Mouse (Mus musculus): ENCODE data around the gene Dtl. TPM values are rescaled to one million over a fixed set of nuclear protein-coding genes. Genes with fewer than 3 reads are reported as not detected.
"Not testable (repeated sequence)": the region's sequence is repeated elsewhere in the genome, so short reads cannot be mapped to it uniquely, and the experiment has no call there.

Dtl gene
- polyA plus RNA-seq, 1 experiment from 2014 or later: 2.0 TPM

DNA sequence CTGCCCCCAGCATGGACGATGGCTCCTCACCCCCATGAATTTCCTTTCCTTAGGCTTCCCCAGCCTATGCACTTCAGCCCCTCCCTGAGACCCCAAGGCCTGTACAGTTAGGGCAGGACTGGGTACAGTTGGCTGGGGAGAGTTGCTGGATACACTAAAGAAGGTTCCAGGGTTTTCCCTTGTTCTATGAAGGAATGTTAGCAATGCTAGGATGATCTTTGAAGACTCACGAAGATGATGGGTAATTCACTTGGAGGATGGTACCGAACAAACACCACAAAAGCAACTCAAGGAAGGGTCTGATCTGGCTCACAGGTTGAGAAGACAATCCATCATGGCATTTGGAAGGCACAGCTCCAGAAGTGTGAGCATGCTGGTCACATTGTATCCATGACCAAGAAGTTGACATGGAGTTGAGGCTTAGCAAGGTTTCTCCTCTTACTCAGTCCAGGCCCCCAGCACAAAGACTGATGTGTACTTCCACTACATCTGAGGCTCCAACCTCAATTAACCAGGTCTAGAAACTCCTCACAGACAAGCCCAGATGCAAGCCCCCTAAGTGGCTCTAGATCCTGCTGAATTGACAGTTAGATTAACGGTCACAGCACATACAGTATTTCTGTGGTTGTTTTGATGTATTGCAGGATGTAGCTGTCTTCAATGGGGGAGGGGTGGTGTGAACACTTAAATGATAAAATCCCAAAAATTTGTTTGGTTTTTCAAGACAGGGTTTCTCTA, 55.8 kb downstream of the Dtl start:
- Histone ChIP-seq H3K4me3 (ENCODE audit: inconsistent target) (no peak overlapping the region), H3K27ac (no peak overlapping the region), H3K79me2 (ENCODE audit: inconsistent target) (no peaks in the 10 kb centered on the region), H3K36me3 (ENCODE audit: inconsistent target) (no peaks in the 10 kb centered on the region)
- WGBS (ENCODE audit: missing documents): 82% methylated on average over 4 of the region's 4 CpGs

DNA sequence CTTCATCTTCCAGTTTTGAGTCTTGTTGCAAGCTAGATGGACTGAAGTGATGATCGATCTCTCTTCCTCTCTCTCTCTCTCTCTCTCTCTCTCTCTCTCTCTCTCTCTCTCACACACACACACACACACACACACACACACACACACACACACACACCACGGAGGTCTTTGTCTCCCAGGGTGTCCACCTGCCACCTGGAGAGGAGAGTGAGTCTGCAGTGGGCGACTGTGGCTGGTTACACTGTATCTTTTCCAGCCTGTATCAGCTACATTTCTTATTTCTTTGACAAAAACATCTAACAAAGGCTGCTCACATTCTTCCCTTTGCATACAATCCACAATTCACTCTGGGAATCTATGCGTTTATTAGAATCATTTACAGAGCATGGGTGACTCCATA, 56.4 kb downstream of the Dtl start:
- Histone ChIP-seq H3K27ac (no peak overlapping the region), H3K79me2 (ENCODE audit: inconsistent target) (no peaks in the 10 kb centered on the region), H3K36me3 (ENCODE audit: inconsistent target) (no peaks in the 10 kb centered on the region), H3K4me3 (ENCODE audit: inconsistent target) (no peak overlapping the region)
- 89% methylated on average over 4 of the region's 4 CpGs for WGBS (ENCODE audit: missing documents)

DNA sequence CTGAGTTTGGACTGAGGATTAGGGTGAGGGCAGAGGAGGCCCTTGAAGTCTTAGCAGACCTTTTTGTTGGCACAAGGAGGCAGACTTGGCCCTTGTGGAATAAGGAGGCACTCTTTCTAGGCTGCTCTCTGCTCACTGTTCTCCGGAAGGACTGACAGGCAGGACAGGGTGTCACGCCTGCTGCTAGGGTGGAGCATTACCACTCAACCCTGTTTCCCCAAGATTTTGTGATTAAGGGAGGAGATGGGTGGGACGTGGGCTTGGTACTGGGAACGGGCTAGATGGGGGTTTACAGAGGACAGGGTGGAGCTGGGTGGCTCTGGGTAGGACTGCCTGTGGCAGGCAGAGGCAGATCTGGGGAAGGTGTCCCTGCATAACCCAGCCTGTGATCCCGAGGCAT, 57.4 kb downstream of the Dtl start:
- no peaks in the 10 kb centered on the region for H3K36me3 ChIP-seq (ENCODE audit: inconsistent target)
- WGBS (ENCODE audit: missing documents): 78% methylated on average over 5 of the region's 5 CpGs
- H3K4me3 ChIP-seq (ENCODE audit: inconsistent target): no peak overlapping the region
- H3K27ac ChIP-seq: no peak overlapping the region
- H3K79me2 ChIP-seq (ENCODE audit: inconsistent target): no peaks in the 10 kb centered on the region

DNA sequence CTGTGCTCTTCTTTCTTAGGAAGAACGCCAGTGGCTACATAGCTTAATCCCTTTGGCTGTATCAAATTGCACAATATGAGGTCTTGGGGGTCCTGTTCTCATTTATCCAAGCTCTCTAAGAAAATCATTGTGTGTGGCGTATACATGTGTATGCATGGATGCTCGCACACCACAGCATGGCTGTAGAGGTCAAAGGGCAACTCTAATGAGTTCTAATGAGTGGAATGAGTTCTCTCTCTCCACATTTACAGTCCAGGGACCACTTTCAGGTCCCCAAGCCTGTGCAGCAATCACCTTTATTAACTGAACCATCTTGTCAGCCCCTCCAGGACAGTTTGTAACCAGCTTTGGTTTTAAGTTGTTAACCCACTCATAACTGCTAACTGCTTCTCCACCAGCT, 58.3 kb downstream of the Dtl start:
- Histone ChIP-seq H3K36me3 (ENCODE audit: inconsistent target) (no peaks in the 10 kb centered on the region), H3K79me2 (ENCODE audit: inconsistent target) (no peaks in the 10 kb centered on the region), H3K27ac (no peak overlapping the region), H3K4me3 (ENCODE audit: inconsistent target) (no peak overlapping the region)
- WGBS (ENCODE audit: missing documents): 90% methylated on average over 3 of the region's 3 CpGs

DNA sequence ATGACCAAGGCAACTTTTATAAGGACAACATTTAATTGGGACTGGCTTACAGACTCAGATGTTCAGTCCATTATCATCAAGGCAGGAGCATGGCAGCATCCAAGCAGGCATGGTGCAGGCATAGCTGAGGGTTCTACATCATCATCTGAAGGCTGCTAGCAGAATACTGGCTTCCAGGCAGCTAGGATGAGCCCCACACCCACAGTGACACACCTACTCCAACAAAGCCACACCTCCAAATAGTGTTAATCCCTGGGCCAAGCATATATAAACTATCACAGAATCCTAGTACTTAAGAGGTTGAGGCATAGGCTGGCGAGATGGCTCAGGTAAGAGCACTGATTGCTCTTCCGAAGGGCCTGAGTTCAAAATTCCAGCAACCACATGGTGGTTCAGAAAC, 59.0 kb downstream of the Dtl start:
- not testable (repeated sequence) for H3K4me3 ChIP-seq (ENCODE audit: inconsistent target); H3K36me3 ChIP-seq (ENCODE audit: inconsistent target); H3K27ac ChIP-seq; H3K79me2 ChIP-seq (ENCODE audit: inconsistent target)
- 100% methylated on average over 2 of the region's 2 CpGs for WGBS (ENCODE audit: missing documents)

DNA sequence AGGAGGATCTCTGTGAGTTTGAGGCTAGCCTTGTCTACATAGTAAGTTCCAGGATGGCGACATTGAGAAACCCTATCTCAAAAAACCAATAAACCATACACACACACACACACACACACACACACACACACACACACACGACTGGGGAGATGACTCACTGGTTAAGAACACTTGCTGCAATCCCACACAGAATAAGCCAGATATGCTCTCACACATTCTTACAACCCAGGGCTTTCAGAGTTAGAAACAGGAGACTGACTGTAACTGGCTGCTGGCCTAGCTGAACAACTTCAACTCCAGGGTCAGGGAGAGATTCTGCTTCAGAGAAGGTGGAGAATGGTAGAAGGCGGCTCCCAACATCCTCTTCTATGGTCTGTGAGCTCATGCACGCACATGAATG, 62.1 kb downstream of the Dtl start:
- Histone ChIP-seq H3K4me3 (ENCODE audit: inconsistent target) (no peak overlapping the region), H3K27ac (no peak overlapping the region), H3K79me2 (ENCODE audit: inconsistent target) (no peaks in the 10 kb centered on the region), H3K36me3 (ENCODE audit: inconsistent target) (no peaks in the 10 kb centered on the region)
- WGBS (ENCODE audit: missing documents): 89% methylated on average over 4 of the region's 4 CpGs

DNA sequence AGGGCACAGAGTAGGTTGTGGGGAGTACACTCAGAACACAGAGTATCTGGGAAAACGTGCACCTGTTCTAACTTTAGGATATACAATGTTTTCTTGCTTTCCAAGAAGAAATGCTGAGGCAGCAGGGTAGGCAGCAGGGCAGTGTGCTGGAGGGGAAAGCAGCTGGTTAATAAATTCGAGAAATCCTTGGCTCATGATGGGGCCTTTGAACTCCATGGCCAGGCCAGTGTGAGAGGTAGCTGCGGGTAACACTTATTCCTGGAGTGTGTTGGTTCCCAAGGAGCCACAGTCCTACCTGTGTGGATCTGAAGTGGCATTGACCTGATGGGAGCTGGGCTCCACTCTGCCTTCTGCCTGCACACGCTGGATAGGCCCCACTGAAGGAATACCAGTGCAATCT, 63.0 kb downstream of the Dtl start:
- H3K27ac ChIP-seq: no peak overlapping the region
- 89% methylated on average over 4 of the region's 4 CpGs for WGBS (ENCODE audit: missing documents)
- H3K4me3 ChIP-seq (ENCODE audit: inconsistent target): no peak overlapping the region
- H3K36me3 ChIP-seq (ENCODE audit: inconsistent target): no peaks in the 10 kb centered on the region
- no peaks in the 10 kb centered on the region for H3K79me2 ChIP-seq (ENCODE audit: inconsistent target)

DNA sequence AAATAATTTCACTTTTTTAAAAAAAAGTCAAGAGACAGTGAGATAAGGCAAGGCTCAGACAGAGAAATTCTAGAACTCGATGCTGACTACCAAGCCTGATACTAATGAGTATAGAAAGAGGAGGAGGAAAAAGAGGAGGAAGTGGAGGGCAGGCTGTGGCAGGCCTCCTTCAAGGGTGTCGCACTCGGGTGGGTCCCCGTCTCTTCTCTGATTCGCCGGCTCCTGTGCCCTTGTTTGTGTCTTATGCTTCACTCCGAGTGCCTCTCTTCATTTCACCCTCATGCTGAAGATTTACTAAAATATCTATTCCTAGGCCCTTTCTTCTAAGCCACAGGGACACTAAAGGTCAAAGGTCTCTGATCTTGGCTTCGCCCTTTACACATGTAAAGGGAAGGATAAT, 63.8 kb downstream of the Dtl start:
- H3K36me3 ChIP-seq (ENCODE audit: inconsistent target): no peaks in the 10 kb centered on the region
- H3K4me3 ChIP-seq (ENCODE audit: inconsistent target): no peak overlapping the region
- WGBS (ENCODE audit: missing documents): 91% methylated on average over 8 of the region's 8 CpGs
- no peaks in the 10 kb centered on the region for H3K79me2 ChIP-seq (ENCODE audit: inconsistent target)
- H3K27ac ChIP-seq: no peak overlapping the region

DNA sequence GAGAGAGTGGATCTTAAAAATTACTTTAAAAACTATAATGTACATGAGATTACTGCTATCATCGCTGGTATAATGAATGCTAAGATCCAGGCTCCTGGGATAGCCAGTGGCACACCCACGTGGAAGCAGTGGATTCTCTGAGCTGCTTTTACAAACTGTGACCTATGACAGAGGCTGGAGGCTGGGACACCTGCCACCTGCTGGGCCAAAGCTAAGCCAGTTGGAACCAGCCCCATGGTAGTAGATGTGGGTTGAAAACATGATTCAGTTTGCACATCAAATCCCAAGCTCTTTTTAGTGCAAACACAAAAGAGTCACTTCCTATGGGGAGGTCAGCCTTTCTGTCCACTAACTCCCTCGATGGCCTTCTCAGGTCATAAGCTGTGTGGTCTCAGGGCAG, 65.5 kb downstream of the Dtl start:
- 92% methylated on average over 3 of the region's 3 CpGs for WGBS (ENCODE audit: missing documents)
- no peak overlapping the region for H3K27ac ChIP-seq
- H3K36me3 ChIP-seq (ENCODE audit: inconsistent target): no peaks in the 10 kb centered on the region
- H3K4me3 ChIP-seq (ENCODE audit: inconsistent target): no peak overlapping the region
- H3K79me2 ChIP-seq (ENCODE audit: inconsistent target): no peaks in the 10 kb centered on the region

DNA sequence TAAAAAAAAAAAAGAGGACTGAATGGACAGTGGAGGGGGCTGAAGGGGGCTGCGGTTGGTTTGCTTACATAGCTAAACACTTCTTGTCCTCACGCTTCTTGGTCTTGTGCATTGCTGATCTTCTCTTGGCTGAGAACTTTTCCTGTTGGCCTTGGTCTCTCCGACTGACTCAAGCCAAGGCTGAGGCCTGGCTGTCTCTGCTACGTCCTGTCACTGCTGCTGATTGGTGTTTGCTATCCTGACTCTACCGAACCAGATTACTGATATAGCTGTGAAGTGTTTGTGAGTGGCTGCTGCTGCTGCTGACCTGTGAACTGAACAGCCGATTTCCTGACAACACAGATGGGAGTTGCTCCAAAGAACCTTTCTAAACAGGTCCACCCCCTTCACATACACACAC, 66.2 kb downstream of the Dtl start:
- WGBS (ENCODE audit: missing documents): 96% methylated on average over 6 of the region's 6 CpGs
- Histone ChIP-seq H3K27ac (no peak overlapping the region), H3K79me2 (ENCODE audit: inconsistent target) (no peaks in the 10 kb centered on the region), H3K4me3 (ENCODE audit: inconsistent target) (no peak overlapping the region), H3K36me3 (ENCODE audit: inconsistent target) (no peaks in the 10 kb centered on the region)

DNA sequence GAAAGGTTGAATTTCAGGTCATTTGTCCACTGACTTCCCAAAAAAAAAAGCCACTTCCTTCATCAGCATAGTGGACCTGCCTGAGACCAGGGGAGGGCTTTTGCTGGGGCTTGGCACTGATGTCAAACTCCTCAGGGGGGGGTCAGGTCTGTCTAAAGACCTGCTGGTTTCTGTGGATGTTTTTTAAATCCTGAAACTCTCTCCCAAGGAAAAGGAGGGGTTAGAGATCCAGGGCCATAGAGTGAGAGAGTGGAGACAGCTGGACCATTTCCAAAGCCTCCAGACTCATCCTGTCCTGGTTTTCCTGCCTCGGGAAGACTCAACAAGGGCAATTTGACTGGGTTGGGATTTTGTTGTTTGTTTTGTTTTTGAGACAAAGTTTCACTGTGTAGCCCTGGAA, 68.6 kb downstream of the Dtl start:
- WGBS (ENCODE audit: missing documents): 50% methylated on average over 1 of the region's 1 CpGs
- no peaks in the 10 kb centered on the region for H3K36me3 ChIP-seq (ENCODE audit: inconsistent target)
- no peak overlapping the region for H3K4me3 ChIP-seq (ENCODE audit: inconsistent target)

DNA sequence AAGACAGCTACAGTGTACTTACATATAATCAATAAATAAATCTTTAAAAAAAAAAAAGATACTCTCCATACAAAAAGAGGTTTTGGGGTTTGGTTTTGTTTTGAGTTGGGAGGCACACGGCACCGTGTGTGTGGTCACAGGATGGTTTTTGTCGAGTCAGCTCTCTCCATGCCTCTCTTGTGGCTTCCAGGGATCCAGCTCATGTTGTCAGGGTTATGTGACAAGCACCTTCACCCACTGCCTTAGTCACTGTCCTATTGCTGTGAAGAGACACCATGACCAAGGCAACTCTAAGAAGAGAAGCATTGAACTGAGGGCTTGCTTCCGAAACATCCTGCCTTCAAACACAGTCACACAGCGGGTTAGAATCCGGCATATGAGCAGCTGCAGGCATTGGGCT, 75.7 kb downstream of the Dtl start:
- 68% methylated on average over 6 of the region's 6 CpGs for WGBS (ENCODE audit: missing documents)
- no peaks in the 10 kb centered on the region for H3K36me3 ChIP-seq (ENCODE audit: inconsistent target)
- H3K4me3 ChIP-seq (ENCODE audit: inconsistent target): no peak overlapping the region
- no peak overlapping the region for H3K27ac ChIP-seq
- H3K79me2 ChIP-seq (ENCODE audit: inconsistent target): no peaks in the 10 kb centered on the region

More for the DNA sequence above, 68.6 kb downstream of the Dtl start:
- H3K27ac ChIP-seq: no peak overlapping the region
- no peaks in the 10 kb centered on the region for H3K79me2 ChIP-seq (ENCODE audit: inconsistent target)

DNA sequence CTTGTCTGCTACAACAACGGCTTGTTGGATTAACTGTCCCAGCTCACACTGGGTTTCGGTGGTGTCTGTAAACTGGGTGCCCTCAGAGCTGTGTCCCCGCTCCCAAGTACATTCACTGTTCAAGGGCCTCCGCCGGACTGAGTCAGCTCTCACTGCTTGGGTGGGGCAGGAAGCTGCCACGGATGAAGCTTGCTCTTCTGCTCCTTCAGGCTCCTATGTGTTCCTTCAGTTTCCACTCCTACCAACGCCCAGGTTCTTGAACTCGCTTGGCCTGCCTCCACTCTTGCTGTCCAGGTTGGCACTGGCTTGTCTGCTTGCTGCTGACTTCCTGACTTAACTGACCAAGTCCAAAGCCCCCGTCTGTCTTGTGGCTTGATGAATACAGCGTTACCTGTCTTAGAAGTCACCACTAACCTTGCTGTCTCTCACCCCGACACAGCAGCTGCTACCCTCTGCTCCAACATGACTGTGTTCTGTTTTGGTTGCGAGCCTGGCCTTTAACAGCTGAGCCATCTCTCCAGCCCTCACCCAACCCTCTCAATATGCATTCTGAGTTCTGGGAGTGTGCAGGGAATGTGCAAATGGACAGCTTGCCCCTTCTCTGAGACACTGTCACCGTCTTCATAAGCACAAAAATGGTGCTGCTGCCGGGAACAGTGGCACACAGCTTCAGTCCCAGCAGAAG, 76.9 kb downstream of the Dtl start:
- H3K4me3 ChIP-seq (ENCODE audit: inconsistent target): no peak overlapping the region
- WGBS (ENCODE audit: missing documents): 78% methylated on average over 14 of the region's 14 CpGs
- H3K79me2 ChIP-seq (ENCODE audit: inconsistent target): no peaks in the 10 kb centered on the region
- no peaks in the 10 kb centered on the region for H3K36me3 ChIP-seq (ENCODE audit: inconsistent target)
- H3K27ac ChIP-seq: no peak overlapping the region

DNA sequence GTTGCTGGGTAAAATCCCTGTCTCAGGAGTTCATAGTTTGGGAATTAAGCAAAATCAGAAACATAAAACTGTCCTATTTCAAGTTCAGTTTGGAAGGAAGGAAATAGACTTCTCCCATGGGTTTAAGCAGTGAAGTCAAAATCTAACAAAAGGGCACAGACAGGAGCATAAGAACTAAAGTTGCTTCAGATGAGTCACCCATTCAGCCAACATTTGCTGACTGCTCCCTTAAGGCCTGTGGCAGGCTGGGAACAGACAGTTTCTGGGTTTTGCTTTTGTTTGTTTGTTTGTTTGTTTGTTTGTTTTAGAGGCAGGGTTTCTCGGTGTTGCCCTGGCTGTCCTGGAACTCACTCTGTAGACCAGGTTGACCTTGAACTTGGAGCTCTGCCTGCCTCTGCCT, 78.7 kb downstream of the Dtl start:
- Histone ChIP-seq H3K27ac (no peak overlapping the region), H3K4me3 (ENCODE audit: inconsistent target) (no peak overlapping the region), H3K36me3 (ENCODE audit: inconsistent target) (no peaks in the 10 kb centered on the region), H3K79me2 (ENCODE audit: inconsistent target) (no peaks in the 10 kb centered on the region)
- WGBS (ENCODE audit: missing documents): 83% methylated on average over 1 of the region's 1 CpGs

DNA sequence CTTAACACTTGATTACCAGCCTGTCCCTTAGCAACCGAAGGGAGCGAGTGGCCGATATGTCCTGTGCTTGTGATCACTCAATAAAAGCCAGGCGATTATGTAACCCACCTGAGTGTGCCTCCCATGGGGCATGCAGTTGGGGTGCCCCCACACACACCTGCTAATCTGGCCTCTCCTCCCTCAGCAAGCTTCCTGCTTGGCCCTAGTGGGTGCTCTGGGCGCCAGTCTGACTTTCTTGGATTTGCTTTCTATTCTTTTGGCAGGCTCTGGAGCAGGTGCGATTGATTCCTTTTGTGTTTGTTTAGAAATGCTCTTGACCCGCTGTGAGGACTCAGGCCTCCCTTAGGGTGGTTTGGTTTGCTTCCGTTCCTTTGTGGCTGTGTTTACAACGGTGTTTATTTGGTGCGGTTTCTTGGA, 80.3 kb downstream of the Dtl start:
- 94% methylated on average over 10 of the region's 10 CpGs for WGBS (ENCODE audit: missing documents)
- no peak overlapping the region for H3K4me3 ChIP-seq (ENCODE audit: inconsistent target)
- no peaks in the 10 kb centered on the region for H3K79me2 ChIP-seq (ENCODE audit: inconsistent target)
- no peak overlapping the region for H3K27ac ChIP-seq
- H3K36me3 ChIP-seq (ENCODE audit: inconsistent target): no peaks in the 10 kb centered on the region

DNA sequence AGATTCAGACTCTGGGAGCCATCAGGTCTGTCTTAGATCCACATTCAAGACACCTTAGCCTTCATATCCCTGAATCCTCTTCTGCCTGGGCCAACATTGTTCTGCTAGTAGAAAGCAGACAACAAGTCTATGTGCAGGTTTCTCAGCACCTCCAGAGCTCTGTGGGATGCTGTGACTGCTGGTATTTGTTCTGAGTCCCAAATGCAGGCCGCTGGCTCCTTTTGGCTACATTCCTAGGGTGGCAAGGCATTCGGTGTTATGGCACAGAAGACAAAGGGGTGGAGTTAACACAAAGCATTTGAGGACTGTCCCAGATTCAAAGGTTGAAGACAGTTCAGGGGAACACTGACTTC, 81.1 kb downstream of the Dtl start:
- WGBS (ENCODE audit: missing documents): 95% methylated on average over 2 of the region's 2 CpGs
- Histone ChIP-seq H3K79me2 (ENCODE audit: inconsistent target) (no peaks in the 10 kb centered on the region), H3K4me3 (ENCODE audit: inconsistent target) (no peak overlapping the region), H3K36me3 (ENCODE audit: inconsistent target) (no peaks in the 10 kb centered on the region), H3K27ac (no peak overlapping the region)

Data from macrophage (primary cell).